Mouse (Mus musculus): ENCODE measurements around the gene Tek.
"Not testable (repeated sequence)": the region's sequence is repeated elsewhere in the genome, so short reads cannot be mapped to it uniquely, and the experiment has no call there.

Gene Tek

GRCm38 (mm10) chr4:94738838-94739731 is at the start of gene Tek:
Tek (plus strand) TSS chr4:94739289.
- DNase-seq (ENCODE audit: low read depth), result peak; percentile 50

- not testable (repeated sequence) for DNase-seq (ENCODE audit: low read depth)
These were observed 49.3 kb upstream of the Tek start for GRCm38 (mm10) chr4:94689804-94690203.

GRCm38 (mm10) chr4:94691078-94691477 is 48.0 kb upstream of the Tek start:
- DNase-seq (ENCODE audit: low read depth), result no peak

GRCm38 (mm10) chr4:94692175-94692574 is 46.9 kb upstream of the Tek start:
- no peak for DNase-seq (ENCODE audit: low read depth)

- DNase-seq (ENCODE audit: low read depth), result no peak
These were observed 42.7 kb upstream of the Tek start for GRCm38 (mm10) chr4:94696368-94696767.

GRCm38 (mm10) chr4:94711002-94711401 is 28.1 kb upstream of the Tek start:
- no peak for DNase-seq (ENCODE audit: low read depth)

GRCm38 (mm10) chr4:94711426-94711825 is 27.7 kb upstream of the Tek start:
- DNase-seq (ENCODE audit: low read depth), result no peak

- no peak for DNase-seq (ENCODE audit: low read depth)
These were observed 25.3 kb upstream of the Tek start for GRCm38 (mm10) chr4:94713741-94714140.

GRCm38 (mm10) chr4:94715166-94715565 is 23.9 kb upstream of the Tek start:
- DNase-seq (ENCODE audit: low read depth), result no peak

- no peak for DNase-seq (ENCODE audit: low read depth)
These were observed 13.3 kb upstream of the Tek start for GRCm38 (mm10) chr4:94725799-94726198.

GRCm38 (mm10) chr4:94732721-94733120 is 6.4 kb upstream of the Tek start:
- DNase-seq (ENCODE audit: low read depth), result no peak

GRCm38 (mm10) chr4:94737326-94738295 is 1.5 kb upstream of the Tek start:
- no peak for DNase-seq (ENCODE audit: low read depth)

GRCm38 (mm10) chr4:94741824-94742223 is 2.7 kb downstream of the Tek start:
- DNase-seq (ENCODE audit: low read depth), result no peak

GRCm38 (mm10) chr4:94745749-94746148 is 6.7 kb downstream of the Tek start:
- DNase-seq (ENCODE audit: low read depth), result no peak

GRCm38 (mm10) chr4:94746387-94746811 is 7.3 kb downstream of the Tek start:
- no peak for DNase-seq (ENCODE audit: low read depth)

- DNase-seq (ENCODE audit: low read depth), result no peak
These were observed 8.2 kb downstream of the Tek start for GRCm38 (mm10) chr4:94747338-94747737.

- DNase-seq (ENCODE audit: low read depth), result peak; percentile 34
These were observed 13.4 kb downstream of the Tek start for GRCm38 (mm10) chr4:94752512-94752911.

- no peak for DNase-seq (ENCODE audit: low read depth)
These were observed 26.1 kb downstream of the Tek start for GRCm38 (mm10) chr4:94765217-94765616.

- no peak for DNase-seq (ENCODE audit: low read depth)
These were observed 27.1 kb downstream of the Tek start for GRCm38 (mm10) chr4:94766176-94766575.

- no peak for DNase-seq (ENCODE audit: low read depth)
These were observed 29.5 kb downstream of the Tek start for GRCm38 (mm10) chr4:94768624-94769023.

GRCm38 (mm10) chr4:94781043-94781442 is 42.0 kb downstream of the Tek start:
- DNase-seq (ENCODE audit: low read depth), result no peak

GRCm38 (mm10) chr4:94785921-94786320 is 46.8 kb downstream of the Tek start:
- no peak for DNase-seq (ENCODE audit: low read depth)

GRCm38 (mm10) chr4:94803187-94803586 is 64.1 kb downstream of the Tek start:
- peak; percentile 44 for DNase-seq (ENCODE audit: low read depth)

All from fibroblast of lung, adult 2 months (primary cell).